Mouse (Mus musculus): ENCODE data around the gene Morn3. TPM values are rescaled to one million over a fixed set of nuclear protein-coding genes. Genes with fewer than 3 reads are reported as not detected.

Gene Morn3
- 1.0 and 1.1 TPM in 2 replicates for polyA plus RNA-seq (2015; fragmentation: Nextera tagmentation; extraction: Ambion mirVana)

GRCm38 (mm10) chr5:123046916-123047315 lies at the start of gene Morn3:
TSS of gene Morn3 (minus strand) at chr5:123047016.

GRCm38 (mm10) chr5:123068115-123068514 lies 21.3 kb upstream of the Morn3 start, which contains the start of gene Tmem120b:
TSS of gene Tmem120b (plus strand) at chr5:123068415.

GRCm38 (mm10) chr5:123014753-123015701 lies 31.8 kb downstream of the Morn3 start, which contains the start of gene Orai1:
TSS of gene Orai1 (plus strand) at chr5:123015074.

GRCm38 (mm10) chr5:122989551-122990330 lies 57.1 kb downstream of the Morn3 start, which contains the start of gene Kdm2b:
TSS of gene Kdm2b (minus strand) at chr5:122989823.

Other genes starting within 250 kb of the Morn3 start
- gene Anapc5, start 225.7 kb downstream of the Morn3 start, polyA plus RNA-seq (2015; fragmentation: Nextera tagmentation; extraction: Ambion mirVana): 300 and 325 TPM in 2 replicates
- gene Rnf34, start 197.0 kb downstream of the Morn3 start, polyA plus RNA-seq (2015; fragmentation: Nextera tagmentation; extraction: Ambion mirVana): 38.2 and 38.9 TPM in 2 replicates
- 62.5 and 67.7 TPM in 2 replicates for gene Kdm2b, start 57.2 kb downstream of the Morn3 start, polyA plus RNA-seq (2015; fragmentation: Nextera tagmentation; extraction: Ambion mirVana)
- 21.3 and 25.7 TPM in 2 replicates for gene Orai1, start 31.9 kb downstream of the Morn3 start, polyA plus RNA-seq (2015; fragmentation: Nextera tagmentation; extraction: Ambion mirVana)
- 14.9 and 17.1 TPM in 2 replicates for gene Tmem120b, start 21.4 kb upstream of the Morn3 start, polyA plus RNA-seq (2015; fragmentation: Nextera tagmentation; extraction: Ambion mirVana)
- gene Rhof, start 85.7 kb upstream of the Morn3 start, polyA plus RNA-seq (2015; fragmentation: Nextera tagmentation; extraction: Ambion mirVana): 47.6 and 50.3 TPM in 2 replicates
- gene Setd1b, start 95.2 kb upstream of the Morn3 start, polyA plus RNA-seq (2015; fragmentation: Nextera tagmentation; extraction: Ambion mirVana): 9.2 and 11.1 TPM in 2 replicates
- 75.8 and 76.3 TPM in 2 replicates for gene Psmd9, start 122.4 kb upstream of the Morn3 start, polyA plus RNA-seq (2015; fragmentation: Nextera tagmentation; extraction: Ambion mirVana)
- gene Hpd, start 135.7 kb upstream of the Morn3 start, polyA plus RNA-seq (2015; fragmentation: Nextera tagmentation; extraction: Ambion mirVana): not detected in 2 replicates
- 0.97 and 1.4 TPM in 2 replicates for gene Wdr66, start 205.1 kb upstream of the Morn3 start, polyA plus RNA-seq (2015; fragmentation: Nextera tagmentation; extraction: Ambion mirVana)